Mouse (Mus musculus): ENCODE results near the gene Carnmt1. TPM values are rescaled to one million over a fixed set of nuclear protein-coding genes. Genes with fewer than 3 reads are reported as not detected.

Carnmt1 gene
- polyA plus RNA-seq, 1 experiment from 2014 or later = 35.9 TPM

DNA sequence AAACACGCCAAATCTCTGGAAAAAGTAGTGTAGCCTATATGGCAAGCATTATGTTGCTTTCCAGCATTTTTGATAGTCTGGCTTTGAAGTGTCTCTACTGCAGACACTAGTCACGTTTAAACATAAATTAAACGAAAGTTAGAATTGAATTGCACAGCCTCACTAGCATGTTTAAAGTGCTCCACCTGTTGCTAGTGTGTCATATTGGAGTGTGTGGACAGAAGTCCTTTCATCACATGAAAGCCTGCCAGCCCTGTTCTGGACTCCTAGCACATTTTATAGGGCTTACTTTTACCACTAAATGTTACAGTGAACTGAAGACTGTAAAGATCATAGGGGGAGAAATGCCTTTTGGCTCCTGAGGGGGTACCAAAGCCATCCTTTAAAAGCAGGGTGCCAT is 1.9 kb downstream of the Carnmt1 start:
- ATAC-seq (replicated peaks; ENCODE audit: low FRiP score, low read depth) (no peak), DNase-seq (ENCODE audit: low spot score) (no peak)
- no peaks in the 10 kb centered on the region for H3K36me3 ChIP-seq (ENCODE audit: insufficient read depth, low read length)
- no peak for TF ChIP-seq CTCF (IDR thresholded peaks at IDR 0.05; ENCODE audit: low read depth)
- peaks cover 22% of the 10 kb centered on the region for H3K4me1 ChIP-seq (replicated peaks; ENCODE audit: insufficient read depth, low read length)
- H3K9ac ChIP-seq (ENCODE audit: low read depth, low read length) = no peak overlapping the region
- no peak overlapping the region for H3K27ac ChIP-seq
- H3K4me3 ChIP-seq (replicated peaks; ENCODE audit: low read depth, low read length) = no peak overlapping the region
- H3K9me3 ChIP-seq (replicated peaks; ENCODE audit: low read length) = no peaks in the 10 kb centered on the region
- H3K4me2 ChIP-seq (ENCODE audit: low read length) = peak overlapping the region; percentile 78
- H3K27me3 ChIP-seq (ENCODE audit: insufficient read depth, low read length) = no peaks in the 10 kb centered on the region
- 46% methylated on average over 3 of the region's 3 CpGs for WGBS

DNA sequence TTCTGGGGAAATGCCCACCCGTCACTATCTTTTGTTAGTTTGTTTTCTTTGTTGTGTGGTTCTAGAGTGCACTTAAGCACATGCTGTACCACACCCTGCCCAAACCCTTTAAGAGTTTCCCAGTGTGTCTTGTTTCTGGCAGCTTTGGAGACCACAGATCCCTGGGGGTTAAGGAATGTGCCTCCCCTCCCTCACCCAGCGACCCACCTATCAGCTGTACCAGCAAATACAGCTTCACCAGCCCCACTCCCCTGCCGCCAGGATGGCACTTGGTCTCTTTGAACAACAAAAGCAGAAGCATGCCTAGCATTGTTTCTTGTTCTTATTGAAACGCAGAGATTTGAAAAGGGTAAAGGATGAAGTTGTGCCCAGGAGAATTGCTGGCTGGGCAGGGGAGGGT is 2.6 kb downstream of the Carnmt1 start:
- no peaks in the 10 kb centered on the region for H3K27me3 ChIP-seq (ENCODE audit: insufficient read depth, low read length)
- ATAC-seq (replicated peaks; ENCODE audit: low FRiP score, low read depth) (no peak), DNase-seq (ENCODE audit: low spot score) (no peak)
- TF ChIP-seq CTCF (IDR thresholded peaks at IDR 0.05; ENCODE audit: low read depth) = no peak
- no peaks in the 10 kb centered on the region for H3K36me3 ChIP-seq (ENCODE audit: insufficient read depth, low read length)
- no peaks in the 10 kb centered on the region for H3K9me3 ChIP-seq (replicated peaks; ENCODE audit: low read length)
- 0 out of 2 replicates have a peak overlapping the region, but pooled peaks have one; percentile 32 for H3K9ac ChIP-seq (ENCODE audit: low read depth, low read length)
- H3K4me1 ChIP-seq (replicated peaks; ENCODE audit: insufficient read depth, low read length) = peaks cover 22% of the 10 kb centered on the region
- 39% methylated on average over 4 of the region's 4 CpGs for WGBS
- H3K4me3 ChIP-seq (replicated peaks; ENCODE audit: low read depth, low read length) = no peak overlapping the region
- no peak overlapping the region for H3K27ac ChIP-seq
- H3K4me2 ChIP-seq (ENCODE audit: low read length) = peak overlapping the region; percentile 78

- Histone ChIP-seq H3K9me3 (replicated peaks; ENCODE audit: low read length) (no peaks in the 10 kb centered on the region), H3K9ac (ENCODE audit: low read depth, low read length) (no peak overlapping the region), H3K4me3 (replicated peaks; ENCODE audit: low read depth, low read length) (no peak overlapping the region), H3K36me3 (ENCODE audit: insufficient read depth, low read length) (0 out of 2 replicates have a peak, but pooled peaks cover 11% of the 10 kb centered on the region), H3K4me2 (ENCODE audit: low read length) (no peak overlapping the region), H3K27me3 (ENCODE audit: insufficient read depth, low read length) (no peaks in the 10 kb centered on the region), H3K4me1 (replicated peaks; ENCODE audit: insufficient read depth, low read length) (no peaks in the 10 kb centered on the region), H3K27ac (no peak overlapping the region)
- ATAC-seq (replicated peaks; ENCODE audit: low FRiP score, low read depth) = no peak
- WGBS = 80% methylated on average over 4 of the region's 4 CpGs
- no peak for TF ChIP-seq CTCF (IDR thresholded peaks at IDR 0.05; ENCODE audit: low read depth)
- no peak for DNase-seq (ENCODE audit: low spot score)
These were observed 11.6 kb downstream of the Carnmt1 start for GRCm38 (mm10) chr19:18682142-18682541.

DNA sequence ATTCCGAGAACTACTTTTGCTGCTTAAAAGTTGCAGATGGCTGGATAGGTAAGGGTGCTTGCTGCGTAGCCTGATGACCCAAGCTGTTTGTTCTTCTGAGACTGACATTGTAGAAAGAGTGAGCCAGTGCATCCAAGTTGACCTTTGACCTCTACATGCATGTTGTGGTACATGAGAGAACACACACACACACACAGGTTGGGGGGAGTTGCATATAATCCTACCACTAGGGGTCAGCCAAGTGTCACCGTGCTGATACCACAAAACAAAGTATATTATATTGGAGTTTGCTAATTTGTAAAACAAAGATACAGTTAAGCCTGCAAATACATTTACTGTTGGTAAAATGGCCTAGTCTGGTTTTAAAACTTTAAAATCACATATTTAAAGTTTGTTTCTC is 17.0 kb downstream of the Carnmt1 start:
- DNase-seq (ENCODE audit: low spot score) = peak; percentile 71

DNA sequence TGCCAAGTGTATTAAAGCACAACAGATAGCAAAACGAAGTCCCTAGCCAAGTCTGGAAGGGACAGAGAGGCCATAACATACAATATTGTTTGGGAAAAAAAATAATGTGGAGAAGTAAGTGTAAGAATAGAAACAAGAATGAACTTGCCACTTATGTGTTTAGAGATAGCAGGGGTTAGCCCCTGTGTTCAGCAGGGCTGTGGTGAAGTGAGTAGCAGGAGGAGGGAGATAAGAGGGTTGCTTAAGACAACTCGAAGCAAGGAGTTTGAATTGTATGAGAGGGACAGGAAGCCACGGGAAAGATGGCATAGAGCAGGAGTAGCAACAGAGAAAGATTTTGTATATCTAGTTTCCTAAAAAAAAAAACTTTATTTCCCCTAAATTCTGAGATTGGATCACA is 21.6 kb downstream of the Carnmt1 start:
- no peaks in the 10 kb centered on the region for H3K27me3 ChIP-seq (ENCODE audit: insufficient read depth, low read length)
- H3K4me3 ChIP-seq (replicated peaks; ENCODE audit: low read depth, low read length) = no peak overlapping the region
- H3K4me2 ChIP-seq (ENCODE audit: low read length) = no peak overlapping the region
- ATAC-seq (replicated peaks; ENCODE audit: low FRiP score, low read depth) (no peak), DNase-seq (ENCODE audit: low spot score) (no peak)
- peaks cover 4% of the 10 kb centered on the region; the same call in 1 of the 2 replicates for H3K36me3 ChIP-seq (ENCODE audit: insufficient read depth, low read length)
- TF ChIP-seq CTCF (IDR thresholded peaks at IDR 0.05; ENCODE audit: low read depth) = no peak
- no peak overlapping the region for H3K27ac ChIP-seq
- no peaks in the 10 kb centered on the region for H3K9me3 ChIP-seq (replicated peaks; ENCODE audit: low read length)
- no peak overlapping the region for H3K9ac ChIP-seq (ENCODE audit: low read depth, low read length)
- H3K4me1 ChIP-seq (replicated peaks; ENCODE audit: insufficient read depth, low read length) = no peaks in the 10 kb centered on the region
- WGBS = 93% methylated on average over 3 of the region's 3 CpGs

More for the DNA sequence above, 17.0 kb downstream of the Carnmt1 start:
- no peak overlapping the region for H3K9ac ChIP-seq (ENCODE audit: low read depth, low read length)
- H3K4me2 ChIP-seq (ENCODE audit: low read length) = no peak overlapping the region
- no peaks in the 10 kb centered on the region for H3K4me1 ChIP-seq (replicated peaks; ENCODE audit: insufficient read depth, low read length)
- 76% methylated on average over 3 of the region's 3 CpGs for WGBS
- ATAC-seq (replicated peaks; ENCODE audit: low FRiP score, low read depth) = peak; percentile 65; the same call in 1 of the 2 replicates
- no peaks in the 10 kb centered on the region for H3K36me3 ChIP-seq (ENCODE audit: insufficient read depth, low read length)
- H3K4me3 ChIP-seq (replicated peaks; ENCODE audit: low read depth, low read length) = no peak overlapping the region
- H3K9me3 ChIP-seq (replicated peaks; ENCODE audit: low read length) = no peaks in the 10 kb centered on the region
- peak; percentile 84 for TF ChIP-seq CTCF (IDR thresholded peaks at IDR 0.05; ENCODE audit: low read depth)
- no peak overlapping the region for H3K27ac ChIP-seq
- no peaks in the 10 kb centered on the region for H3K27me3 ChIP-seq (ENCODE audit: insufficient read depth, low read length)

GRCm38 (mm10) chr19:18692768-18693167 is 22.2 kb downstream of the Carnmt1 start:
- no peaks in the 10 kb centered on the region for H3K27me3 ChIP-seq (ENCODE audit: insufficient read depth, low read length)
- no peak for DNase-seq (ENCODE audit: low spot score)
- ATAC-seq (replicated peaks; ENCODE audit: low FRiP score, low read depth) = no peak
- H3K27ac ChIP-seq = no peak overlapping the region
- H3K9ac ChIP-seq (ENCODE audit: low read depth, low read length) = no peak overlapping the region
- H3K4me1 ChIP-seq (replicated peaks; ENCODE audit: insufficient read depth, low read length) = no peaks in the 10 kb centered on the region
- H3K4me3 ChIP-seq (replicated peaks; ENCODE audit: low read depth, low read length) = no peak overlapping the region
- no peak for TF ChIP-seq CTCF (IDR thresholded peaks at IDR 0.05; ENCODE audit: low read depth)
- WGBS = 82% methylated on average over 2 of the region's 2 CpGs
- H3K9me3 ChIP-seq (replicated peaks; ENCODE audit: low read length) = no peaks in the 10 kb centered on the region
- H3K4me2 ChIP-seq (ENCODE audit: low read length) = no peak overlapping the region
- H3K36me3 ChIP-seq (ENCODE audit: insufficient read depth, low read length) = peaks cover 4% of the 10 kb centered on the region; the same call in 1 of the 2 replicates

GRCm38 (mm10) chr19:18695116-18695515 is 24.6 kb downstream of the Carnmt1 start:
- H3K27ac ChIP-seq = no peak overlapping the region
- no peaks in the 10 kb centered on the region for H3K4me1 ChIP-seq (replicated peaks; ENCODE audit: insufficient read depth, low read length)
- ATAC-seq (replicated peaks; ENCODE audit: low FRiP score, low read depth) (no peak), DNase-seq (ENCODE audit: low spot score) (no peak)
- H3K4me2 ChIP-seq (ENCODE audit: low read length) = no peak overlapping the region
- TF ChIP-seq CTCF (IDR thresholded peaks at IDR 0.05; ENCODE audit: low read depth) = no peak
- H3K9ac ChIP-seq (ENCODE audit: low read depth, low read length) = no peak overlapping the region
- H3K27me3 ChIP-seq (ENCODE audit: insufficient read depth, low read length) = no peaks in the 10 kb centered on the region
- H3K9me3 ChIP-seq (replicated peaks; ENCODE audit: low read length) = no peaks in the 10 kb centered on the region
- H3K36me3 ChIP-seq (ENCODE audit: insufficient read depth, low read length) = peaks cover 4% of the 10 kb centered on the region; the same call in 1 of the 2 replicates
- no peak overlapping the region for H3K4me3 ChIP-seq (replicated peaks; ENCODE audit: low read depth, low read length)
- 93% methylated on average over 3 of the region's 3 CpGs for WGBS
